Mouse (Mus musculus) kidney, adult 11 months (tissue): ENCODE measurements around the gene Afdn.
A peak's percentile ranks its signal among the peaks of the same experiment; 100 is the strongest.

Experiments used
- DNase-seq: peaks from one replicate; pipeline ENCODE4 v3.0.0; 2022

Afdn gene

DNA sequence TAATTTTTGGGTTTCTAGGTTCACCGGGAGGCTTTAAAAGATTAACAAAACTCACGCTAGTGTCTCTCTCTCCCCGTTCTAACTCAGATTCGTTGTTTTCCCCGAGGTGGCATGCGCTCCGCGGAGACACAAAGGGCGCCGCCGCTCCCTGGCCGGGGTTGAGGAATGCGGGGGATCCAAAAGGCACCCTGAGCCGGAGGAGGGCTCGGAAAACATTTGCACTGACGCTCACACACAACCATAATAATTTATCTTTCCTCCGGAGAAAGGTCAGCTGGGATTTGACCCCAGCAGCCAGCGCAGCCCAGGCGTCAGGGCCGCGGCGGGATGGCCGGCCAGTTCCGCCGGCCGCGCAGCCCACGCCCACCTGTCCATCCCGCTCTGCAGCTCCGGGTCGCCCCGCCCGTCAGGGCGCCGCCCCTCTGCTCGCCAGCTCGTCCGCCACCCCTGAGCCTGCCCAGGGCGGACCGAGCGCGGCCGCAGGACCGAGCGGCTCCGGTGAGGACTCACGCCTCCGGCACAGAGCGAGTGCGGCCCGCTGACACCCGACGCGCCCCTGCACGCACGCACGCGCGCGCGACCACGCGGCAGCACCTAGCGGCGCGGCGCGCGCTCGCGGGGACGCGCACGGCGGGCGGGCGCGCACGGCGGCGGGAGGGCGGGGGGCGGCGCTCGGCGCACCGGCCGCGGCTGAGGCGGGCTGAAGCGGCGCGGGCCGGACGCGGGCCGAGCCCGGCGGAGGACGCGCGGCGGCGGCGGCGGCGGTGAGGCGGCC lies at the start of gene Afdn:
Gene Afdn (plus strand): TSS at position 687 of the 775 bp plus-strand sequence.
- DNase-seq = peak; percentile 88

DNA sequence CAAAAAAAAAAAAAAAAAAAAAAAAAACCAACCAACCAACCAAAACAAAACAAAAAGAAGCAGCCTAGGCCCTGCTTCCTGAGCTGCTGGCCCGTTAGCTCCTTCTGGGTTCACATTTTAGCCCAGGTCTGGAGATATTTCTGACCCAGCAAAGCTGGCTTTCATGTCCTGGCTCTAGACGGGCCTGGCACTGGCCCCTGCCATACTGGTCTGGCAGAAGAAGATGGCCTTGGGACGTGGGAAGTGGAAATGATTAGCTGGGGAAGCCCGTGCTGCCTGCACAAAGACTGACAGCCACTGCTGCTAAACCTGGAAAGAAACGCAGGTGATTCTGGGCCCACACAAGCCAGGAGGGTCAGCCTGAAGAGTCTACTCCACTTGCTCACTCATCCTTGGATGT lies 49.2 kb upstream of the Afdn start:
- no peak for DNase-seq

DNA sequence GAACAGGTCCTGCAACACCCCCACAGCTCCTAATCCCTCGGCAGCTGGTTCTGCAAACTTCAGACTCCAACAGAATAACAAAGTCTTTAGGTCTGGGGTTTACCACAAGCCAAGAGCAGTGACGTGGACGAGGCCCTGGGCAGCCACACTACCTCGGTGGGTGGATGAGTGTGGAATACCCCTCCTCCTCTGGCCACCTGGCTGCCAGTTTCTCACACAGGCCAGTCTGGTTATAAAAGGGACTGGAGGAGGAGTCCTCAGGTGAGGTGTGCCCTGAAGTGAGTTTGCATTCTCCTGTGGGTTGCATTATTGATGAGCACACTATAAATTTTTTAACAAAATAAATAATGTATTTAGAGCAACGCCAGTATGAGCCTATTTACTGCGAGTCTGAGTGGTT lies 48.2 kb upstream of the Afdn start:
- DNase-seq = no peak

- no peak for DNase-seq
Observed at GRCm38 (mm10) chr17:13712518-13712917, 47.8 kb upstream of the Afdn start.

- no peak for DNase-seq
Observed at GRCm38 (mm10) chr17:13714128-13714527, 46.2 kb upstream of the Afdn start.

- DNase-seq = peak; percentile 73
Observed at GRCm38 (mm10) chr17:13714654-13715053, 45.7 kb upstream of the Afdn start.

DNA sequence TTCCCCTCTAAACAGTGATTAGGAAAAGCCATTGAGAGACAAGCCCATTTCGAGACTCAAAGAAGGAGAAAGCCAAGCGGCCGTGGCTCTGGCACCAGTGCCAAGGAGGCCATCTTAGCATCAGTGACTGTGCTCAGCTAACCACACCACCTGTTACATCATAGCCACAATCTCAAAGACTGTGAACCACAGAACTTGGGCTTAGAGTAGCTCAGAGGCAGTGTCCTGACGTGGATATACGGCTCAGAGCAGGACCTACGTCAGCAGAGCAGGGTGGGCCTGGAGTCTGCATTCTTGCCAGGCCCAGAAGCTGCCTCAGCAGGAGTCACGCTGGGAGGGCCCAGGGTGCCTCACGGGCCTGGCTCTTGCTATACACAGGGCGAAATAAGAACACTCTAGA lies 44.8 kb upstream of the Afdn start:
- no peak for DNase-seq

DNA sequence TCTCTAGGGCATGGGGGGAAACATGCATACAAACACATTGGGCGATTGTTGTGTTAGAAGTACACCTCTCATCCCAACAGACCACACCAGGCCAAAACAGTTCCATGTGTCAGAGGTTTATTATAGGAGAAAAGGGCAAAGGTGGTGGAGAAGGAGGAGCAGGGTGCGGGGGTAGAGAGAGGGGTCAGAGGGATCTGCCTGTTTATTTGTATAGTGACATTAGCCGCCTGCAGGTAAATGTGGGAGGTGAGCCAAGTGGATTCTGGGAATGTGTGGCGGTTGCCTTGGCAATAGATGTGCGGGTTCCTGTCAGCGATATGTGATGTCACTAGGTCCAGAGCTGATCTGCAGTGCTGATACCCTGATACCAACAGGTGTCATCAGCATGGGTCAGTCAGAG lies 44.0 kb upstream of the Afdn start:
- DNase-seq = no peak

DNA sequence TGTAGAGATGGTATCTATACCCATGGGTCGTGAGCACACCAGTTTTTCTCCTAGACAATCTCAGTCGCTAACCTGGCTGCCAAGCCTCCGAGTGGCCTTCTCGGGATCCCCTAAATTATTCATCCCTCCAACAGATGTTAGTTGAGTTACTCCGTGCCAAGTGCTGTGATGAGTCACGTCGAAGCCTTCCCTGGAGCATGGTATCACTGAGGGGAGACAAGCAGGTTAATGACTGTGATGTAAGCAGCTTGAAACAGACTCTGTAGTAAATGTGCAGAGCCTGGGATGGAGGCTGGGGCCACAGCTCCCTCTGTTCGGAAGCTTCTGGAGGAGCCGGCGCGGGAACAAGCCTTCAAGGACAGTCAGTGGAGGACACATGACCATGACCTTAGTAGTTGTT lies 42.9 kb upstream of the Afdn start:
- no peak for DNase-seq

GRCm38 (mm10) chr17:13720187-13720586 lies 40.2 kb upstream of the Afdn start:
- DNase-seq = no peak

- no peak for DNase-seq
Observed at GRCm38 (mm10) chr17:13721372-13721771, 39.0 kb upstream of the Afdn start.

- no peak for DNase-seq
Observed at GRCm38 (mm10) chr17:13722434-13722833, 37.9 kb upstream of the Afdn start.

DNA sequence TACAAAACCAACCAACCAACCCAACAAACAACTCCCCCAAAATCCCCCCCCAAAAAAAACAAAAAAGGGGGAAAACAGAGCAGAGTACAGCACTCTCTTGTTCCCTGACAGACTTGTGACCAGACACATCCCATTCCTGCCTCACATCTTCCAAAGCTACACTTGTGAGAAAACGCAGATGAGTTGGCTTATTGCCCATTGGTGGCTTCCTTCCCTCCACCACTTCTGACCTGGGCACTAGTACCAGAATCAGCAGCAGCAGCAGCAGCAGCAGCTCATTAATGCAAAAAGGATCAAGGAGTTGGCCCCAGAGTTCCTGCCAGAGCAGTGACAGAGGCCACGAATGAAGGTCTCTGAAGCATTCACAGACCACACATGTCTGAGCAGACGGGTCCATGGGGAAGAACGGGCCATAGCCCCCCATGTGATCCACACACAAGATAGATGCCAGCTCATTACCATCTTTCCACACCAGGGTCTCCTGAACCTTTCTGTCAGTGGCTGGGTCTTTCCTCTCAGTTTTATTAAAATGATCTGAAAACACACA lies 35.3 kb upstream of the Afdn start:
- DNase-seq = no peak

DNA sequence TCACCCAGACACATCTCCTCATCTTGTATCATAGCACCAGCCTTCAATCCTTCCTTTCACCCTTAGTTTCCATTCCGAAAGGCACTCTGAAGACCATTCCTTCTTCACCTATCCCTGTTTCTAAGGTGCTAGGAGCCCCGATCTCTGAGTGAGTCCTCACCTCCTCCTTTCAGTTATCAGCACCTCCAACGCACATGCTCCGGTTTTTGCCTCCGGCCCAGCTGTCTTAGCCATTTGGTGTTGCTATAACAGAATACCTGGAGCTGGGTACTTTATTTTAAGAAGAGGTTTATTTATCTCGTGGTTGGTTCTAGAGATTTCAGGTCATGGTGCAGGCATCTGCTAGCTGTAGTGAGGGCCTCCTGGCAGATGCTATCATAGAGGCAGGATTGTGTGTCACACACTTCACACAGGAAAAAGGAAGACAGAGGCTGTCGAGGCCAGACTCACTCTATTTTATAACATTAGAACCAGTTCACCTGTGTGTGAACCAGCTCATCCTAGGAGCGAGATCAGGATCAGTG lies 33.4 kb upstream of the Afdn start:
- no peak for DNase-seq

DNA sequence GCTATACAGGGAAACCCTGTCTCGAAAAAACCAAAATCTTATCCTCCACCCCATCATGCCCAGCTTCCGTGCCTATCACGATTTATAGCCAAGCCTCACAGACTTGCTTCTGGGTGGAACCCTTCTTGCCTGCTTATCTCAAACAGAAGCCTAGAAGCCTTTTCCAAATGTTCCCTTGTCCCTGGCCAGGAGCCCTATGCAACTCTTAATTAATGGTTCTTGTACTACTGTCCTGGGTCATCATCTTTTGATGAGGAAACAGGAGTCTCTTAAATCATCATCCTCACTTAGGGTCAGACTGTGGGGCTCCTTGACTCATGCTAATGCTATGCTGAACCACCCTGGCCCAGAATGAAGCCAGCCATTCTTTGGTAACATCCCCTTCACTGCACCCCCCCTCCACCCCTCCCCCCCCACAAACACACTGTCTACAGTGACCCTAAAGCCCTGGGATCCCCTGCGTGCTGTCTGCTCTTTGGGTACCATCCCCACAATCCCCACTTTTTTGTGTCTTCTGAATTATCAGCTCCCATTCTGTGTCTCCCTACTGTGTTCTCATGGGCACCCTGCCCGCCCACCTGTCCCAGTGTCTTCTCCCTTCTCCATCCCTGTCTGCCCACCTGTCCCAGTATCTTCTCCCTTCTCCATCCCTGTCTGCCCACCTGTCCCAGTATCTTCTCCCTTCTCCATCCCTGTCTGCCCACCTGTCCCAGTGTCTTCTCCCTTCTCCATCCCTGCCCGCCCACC lies 29.2 kb upstream of the Afdn start:
- DNase-seq = peak; percentile 46

DNA sequence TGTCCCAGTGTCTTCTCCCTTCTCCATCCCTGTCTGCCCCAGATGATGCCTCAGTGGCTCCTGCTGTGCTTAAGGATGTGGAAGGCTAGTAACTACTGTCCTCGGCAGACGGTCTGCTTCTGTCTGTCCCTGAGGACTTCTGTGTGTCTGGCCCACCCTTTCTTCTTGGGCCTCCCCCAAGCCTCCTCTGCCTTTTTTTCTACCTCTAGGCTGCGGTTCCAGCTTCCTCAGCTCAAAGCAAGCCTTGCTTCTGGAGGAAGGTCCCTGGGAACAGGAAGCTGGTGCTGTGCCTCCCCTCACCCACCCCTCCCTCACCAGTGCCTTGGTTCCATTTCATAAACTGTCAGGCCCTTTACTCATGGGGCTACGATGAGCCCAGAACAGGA lies 28.6 kb upstream of the Afdn start:
- no peak for DNase-seq

DNA sequence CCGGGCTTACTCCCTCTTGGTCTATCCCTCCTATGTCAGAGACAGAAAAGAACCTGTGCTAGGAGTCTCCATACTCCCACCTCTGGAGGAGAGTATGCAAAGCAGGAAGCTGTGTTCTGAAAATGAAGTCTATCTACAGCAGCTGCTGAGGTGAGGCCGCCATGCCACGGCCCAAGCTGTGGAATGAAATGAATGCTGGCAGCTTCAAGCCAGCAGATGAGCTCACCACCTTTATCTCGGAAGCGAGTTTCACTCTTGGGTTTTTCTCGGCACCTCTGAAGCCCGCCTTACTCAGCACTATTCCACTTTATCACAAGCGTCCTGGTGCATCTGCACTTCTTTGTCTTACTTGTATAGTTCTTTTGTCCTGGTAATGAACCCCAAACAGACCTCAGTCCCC lies 27.7 kb upstream of the Afdn start:
- DNase-seq = no peak

DNA sequence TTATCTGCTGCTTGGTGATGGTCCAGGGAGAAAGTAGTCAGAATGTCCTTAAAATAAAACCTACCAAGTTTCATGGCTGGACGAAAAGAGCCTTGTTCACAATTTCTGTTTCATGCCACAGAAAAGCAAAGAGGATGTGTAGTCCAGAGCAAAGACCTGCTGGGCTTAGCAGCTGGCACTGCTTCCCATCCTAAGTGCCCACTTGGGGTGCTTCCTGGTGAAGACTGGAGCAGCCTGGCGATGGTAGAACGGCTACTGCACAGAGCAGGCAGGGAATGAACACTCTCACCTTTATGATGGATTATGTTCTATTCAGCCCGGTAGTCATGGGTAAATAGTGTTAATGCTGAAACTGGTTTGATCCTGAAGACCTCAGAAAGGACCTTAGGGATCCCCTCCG lies 26.4 kb upstream of the Afdn start:
- DNase-seq = no peak

GRCm38 (mm10) chr17:13735057-13735456 lies 25.3 kb upstream of the Afdn start:
- peak; percentile 85 for DNase-seq

DNA sequence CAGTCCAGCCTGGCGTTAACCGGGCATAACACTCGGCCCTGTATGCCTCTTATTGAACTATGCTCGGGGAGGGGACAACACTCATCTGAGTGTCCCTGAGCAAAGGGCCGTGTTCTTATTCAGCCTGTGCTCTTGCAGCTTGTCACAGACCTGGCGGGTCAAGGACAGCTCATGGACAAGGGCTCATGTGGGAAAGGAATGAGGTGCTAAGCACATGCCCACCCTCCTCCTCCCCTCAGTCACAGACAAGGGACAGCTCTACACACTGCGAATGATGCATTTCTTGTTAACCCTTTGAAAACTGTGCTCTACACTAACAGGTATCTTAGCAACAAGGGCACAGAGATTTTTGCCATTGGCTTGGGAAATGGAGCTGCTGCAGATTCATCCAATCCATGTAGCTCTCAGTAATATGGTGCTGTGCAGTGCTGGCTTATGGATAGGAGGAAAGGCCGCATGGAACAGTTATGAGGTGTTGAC lies 24.5 kb upstream of the Afdn start:
- DNase-seq = peak; percentile 61

DNA sequence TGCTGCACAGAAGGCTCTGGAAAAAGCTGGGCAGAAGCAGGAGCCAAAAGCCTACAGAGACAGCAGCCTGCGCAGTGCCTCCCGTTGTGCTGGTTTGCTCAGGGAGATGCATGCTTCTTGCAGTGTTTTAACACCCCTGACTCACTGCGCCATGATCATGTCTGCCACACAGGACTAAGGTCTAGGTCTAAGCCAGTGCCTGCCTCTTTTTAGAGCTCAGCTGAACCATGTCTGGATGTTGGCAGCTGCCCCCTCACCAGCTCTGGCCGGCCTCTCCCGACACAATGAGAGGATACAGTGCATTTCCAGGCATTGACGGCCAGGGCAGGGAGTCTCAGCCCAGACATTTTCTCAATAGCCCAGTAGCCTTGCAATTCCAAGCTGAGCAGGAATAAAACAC lies 23.0 kb upstream of the Afdn start:
- DNase-seq = peak; percentile 24

DNA sequence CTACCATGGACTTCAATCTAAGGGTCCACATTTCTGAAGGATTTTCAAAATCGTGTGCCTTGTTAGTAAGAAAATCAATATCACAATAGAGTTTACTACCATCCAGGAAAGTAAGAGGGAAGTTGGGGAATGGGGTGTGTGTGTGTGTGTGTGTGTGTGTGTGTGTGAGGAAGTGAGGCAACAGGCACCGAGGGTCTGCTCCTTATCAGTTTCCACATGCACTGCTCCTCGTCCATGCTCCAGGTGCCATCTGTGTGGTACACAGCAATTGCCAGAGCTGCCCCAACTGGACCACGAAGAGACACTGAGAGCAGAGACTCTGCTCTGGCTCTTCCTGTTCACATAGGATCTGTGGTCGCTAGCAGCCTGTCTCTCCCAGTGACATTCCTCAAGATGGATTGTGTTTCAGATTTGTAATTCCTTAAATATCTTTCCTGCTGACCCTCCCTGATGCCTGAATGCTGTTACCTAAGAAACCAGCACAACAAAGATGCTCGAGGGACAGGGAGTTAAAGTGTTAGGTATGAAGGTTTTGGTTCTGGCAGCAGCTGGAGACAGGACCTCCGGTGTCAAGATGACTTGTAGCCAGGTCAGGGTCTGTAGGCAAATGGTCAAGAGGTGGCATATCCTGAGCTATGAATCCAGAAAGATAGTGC lies 22.1 kb upstream of the Afdn start:
- DNase-seq = no peak

- no peak for DNase-seq
Observed at GRCm38 (mm10) chr17:13738916-13739315, 21.4 kb upstream of the Afdn start.
